Mouse (Mus musculus): ENCODE measurements around the gene Olfr1287. TPM values are rescaled to one million over a fixed set of nuclear protein-coding genes. Genes with fewer than 3 reads are reported as not detected.

Gene Olfr1287
- not detected in 2 replicates for total RNA-seq (2012; rRNA removed)

DNA sequence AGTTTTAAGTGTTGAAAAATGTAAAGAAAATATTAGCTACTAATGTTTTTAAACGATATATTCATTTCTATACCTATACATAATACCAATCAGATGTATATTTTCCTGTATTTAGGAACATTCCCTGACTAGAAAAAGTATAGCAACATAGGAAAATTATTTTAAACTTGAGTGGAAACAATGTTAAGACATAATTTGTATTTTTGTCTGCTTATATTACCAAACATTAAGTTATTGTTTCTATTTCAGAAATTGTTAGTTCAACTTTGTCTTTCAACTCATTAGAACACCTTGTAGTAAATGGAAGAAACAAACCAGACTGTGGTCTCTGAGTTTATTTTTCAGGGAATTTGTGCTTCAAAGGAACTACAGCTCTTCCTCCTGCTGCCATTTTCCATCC, at the start of gene Olfr1287:
TSS of gene Olfr1287 (plus strand) at position 301 of the 400 bp plus-strand sequence.
- in situ Hi-C loops (cut with MboI; ENCODE audit: low sequenced_read_pairs in 2 of 2, unreplicated experiment in 2 of 2), result no loop called here

DNA sequence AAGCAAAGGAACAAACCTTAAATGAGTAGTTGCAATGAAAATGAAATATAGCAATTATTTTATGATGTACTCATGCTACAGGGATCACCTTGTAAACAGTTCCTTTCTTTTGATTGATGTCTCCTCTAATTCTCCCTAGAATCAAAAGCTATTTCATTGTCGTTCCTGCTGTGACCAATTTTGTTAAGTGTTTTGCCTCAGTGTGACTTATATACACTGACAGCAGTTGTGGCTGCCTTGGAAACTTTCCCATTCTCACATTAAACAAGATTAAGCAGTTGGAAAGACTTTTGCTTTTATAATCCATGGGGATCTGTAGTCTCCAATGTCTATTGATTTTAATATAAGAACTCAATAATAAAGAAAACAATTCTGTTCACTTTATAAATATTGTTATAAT, 26.0 kb upstream of the Olfr1287 start, which contains the start of gene Olfr1286:
TSS of gene Olfr1286 (minus strand) at position 185 of the 400 bp plus-strand sequence.
- TF ChIP-seq CHD2 (IDR thresholded peaks at IDR 0.05; ENCODE audit: low read depth, low read length) (no peak), HCFC1 (IDR thresholded peaks at IDR 0.05; ENCODE audit: borderline replicate concordance, insufficient read depth, low read length) (no peak), MAFK (IDR thresholded peaks at IDR 0.05; ENCODE audit: insufficient read depth, low read depth, low read length) (no peak), ZNF384 (IDR thresholded peaks at IDR 0.05; ENCODE audit: low read depth, low read length) (no peak), ZC3H11A (IDR thresholded peaks at IDR 0.05; ENCODE audit: borderline replicate concordance, low read depth, low read length) (no peak)
- H3K9ac ChIP-seq (ENCODE audit: insufficient read depth, low read depth, low read length, poor library complexity, severe bottlenecking), result no peak within 1 kb of the TSS
- H3K9me3 ChIP-seq (ENCODE audit: control insufficient read depth, insufficient read depth, low read depth, low read length), result no peaks in the 10 kb centered on the region

More for the DNA sequence above, at the start of gene Olfr1287:
- Histone ChIP-seq H3K9me3 (ENCODE audit: control insufficient read depth, insufficient read depth, low read depth, low read length) (no peaks in the 10 kb centered on the region), H3K4me3 (ENCODE audit: insufficient read depth in 1 of 2, low read depth in 1 of 2, low read length in 2 of 2, poor library complexity in 1 of 2, severe bottlenecking in 1 of 2) (no peak within 1 kb of the TSS), H3K36me3 (ENCODE audit: control insufficient read depth, insufficient read depth, low read length, poor library complexity, severe bottlenecking) (no peaks in the 10 kb centered on the region), H3K9ac (ENCODE audit: insufficient read depth, low read depth, low read length, poor library complexity, severe bottlenecking) (no peak within 1 kb of the TSS), H3K27ac (ENCODE audit: insufficient read depth, low read depth, low read length, poor library complexity, severe bottlenecking) (no peak within 1 kb of the TSS), H3K4me1 (ENCODE audit: control insufficient read depth in 2 of 2, insufficient read depth in 2 of 2, low read length in 2 of 2, poor library complexity in 1 of 2) (no peaks in the 10 kb centered on the region)
- no peak for TF ChIP-seq CHD2 (IDR thresholded peaks at IDR 0.05; ENCODE audit: low read depth, low read length)
- no peak for TF ChIP-seq ZC3H11A (IDR thresholded peaks at IDR 0.05; ENCODE audit: borderline replicate concordance, low read depth, low read length)
- no peak for TF ChIP-seq ZNF384 (IDR thresholded peaks at IDR 0.05; ENCODE audit: low read depth, low read length)
- no peak for TF ChIP-seq MAFK (IDR thresholded peaks at IDR 0.05; ENCODE audit: insufficient read depth, low read depth, low read length)
- TF ChIP-seq HCFC1 (IDR thresholded peaks at IDR 0.05; ENCODE audit: borderline replicate concordance, insufficient read depth, low read length), result no peak
- no peak for DNase-seq (ENCODE audit: low read depth, low spot score)

DNA sequence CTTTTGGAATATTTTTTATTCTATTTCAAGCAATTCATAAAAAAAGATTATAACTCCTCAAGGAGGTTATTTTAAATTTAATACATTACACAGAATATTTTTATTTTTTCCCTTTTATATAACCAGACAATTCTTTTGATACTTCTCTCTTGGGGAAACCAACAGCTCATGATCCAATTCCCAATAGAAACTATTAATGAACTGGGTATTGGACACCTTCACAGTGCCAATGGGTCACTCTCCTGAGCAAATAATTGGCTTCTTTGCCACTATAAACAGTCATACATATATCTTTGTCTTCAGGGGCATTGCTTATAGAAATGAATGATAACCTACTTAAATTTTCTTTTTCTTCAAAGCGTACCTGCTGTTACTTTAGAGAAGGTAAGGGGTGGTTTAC, 24.9 kb downstream of the Olfr1287 start, which contains the start of gene Olfr1288:
TSS of gene Olfr1288 (plus strand) at position 301 of the 400 bp plus-strand sequence.
- H3K9me3 ChIP-seq (ENCODE audit: control insufficient read depth, insufficient read depth, low read depth, low read length), result no peaks in the 10 kb centered on the region
- H3K27ac ChIP-seq (ENCODE audit: insufficient read depth, low read depth, low read length, poor library complexity, severe bottlenecking), result no peak within 1 kb of the TSS
- no peaks in the 10 kb centered on the region for H3K36me3 ChIP-seq (ENCODE audit: control insufficient read depth, insufficient read depth, low read length, poor library complexity, severe bottlenecking)
- no peaks in the 10 kb centered on the region for H3K4me1 ChIP-seq (ENCODE audit: control insufficient read depth in 2 of 2, insufficient read depth in 2 of 2, low read length in 2 of 2, poor library complexity in 1 of 2)
- no peak for DNase-seq (ENCODE audit: low read depth, low spot score)
- no peak within 1 kb of the TSS for H3K9ac ChIP-seq (ENCODE audit: insufficient read depth, low read depth, low read length, poor library complexity, severe bottlenecking)
- H3K4me3 ChIP-seq (ENCODE audit: insufficient read depth in 1 of 2, low read depth in 1 of 2, low read length in 2 of 2, poor library complexity in 1 of 2, severe bottlenecking in 1 of 2), result no peak within 1 kb of the TSS
- in situ Hi-C loops (cut with MboI; ENCODE audit: low sequenced_read_pairs in 2 of 2, unreplicated experiment in 2 of 2), result no loop called here
- TF ChIP-seq HCFC1 (IDR thresholded peaks at IDR 0.05; ENCODE audit: borderline replicate concordance, insufficient read depth, low read length), result no peak

More for the DNA sequence above, 26.0 kb upstream of the Olfr1287 start, which contains the start of gene Olfr1286:
- no peak for DNase-seq (ENCODE audit: low read depth, low spot score)
- Histone ChIP-seq H3K4me3 (ENCODE audit: insufficient read depth in 1 of 2, low read depth in 1 of 2, low read length in 2 of 2, poor library complexity in 1 of 2, severe bottlenecking in 1 of 2) (no peak within 1 kb of the TSS), H3K4me1 (ENCODE audit: control insufficient read depth in 2 of 2, insufficient read depth in 2 of 2, low read length in 2 of 2, poor library complexity in 1 of 2) (no peaks in the 10 kb centered on the region), H3K36me3 (ENCODE audit: control insufficient read depth, insufficient read depth, low read length, poor library complexity, severe bottlenecking) (no peaks in the 10 kb centered on the region), H3K27ac (ENCODE audit: insufficient read depth, low read depth, low read length, poor library complexity, severe bottlenecking) (no peak within 1 kb of the TSS)
- in situ Hi-C loops (cut with MboI; ENCODE audit: low sequenced_read_pairs in 2 of 2, unreplicated experiment in 2 of 2), result no loop called here

DNA sequence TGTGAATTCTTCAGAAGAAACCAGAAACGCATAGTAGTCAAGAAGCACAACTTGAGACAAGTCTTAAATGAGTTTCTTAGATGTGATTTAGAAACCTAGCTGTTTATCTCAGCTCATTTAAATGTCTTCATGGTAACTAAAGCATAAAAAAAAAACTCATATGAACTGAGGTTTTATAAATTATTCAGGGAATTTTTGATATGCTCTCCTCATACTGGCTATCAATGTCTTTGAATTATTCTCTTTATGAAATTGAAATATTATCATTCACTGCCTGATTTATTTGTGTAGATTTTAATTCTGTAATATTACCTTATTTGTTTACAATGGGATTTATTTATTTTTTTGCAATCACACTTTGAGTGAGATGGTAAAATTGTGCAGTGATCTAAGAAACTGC, 31.6 kb downstream of the Olfr1287 start, which contains the start of gene Olfr1289:
TSS of gene Olfr1289 (plus strand) at position 301 of the 400 bp plus-strand sequence.
- Histone ChIP-seq H3K36me3 (ENCODE audit: control insufficient read depth, insufficient read depth, low read length, poor library complexity, severe bottlenecking) (no peaks in the 10 kb centered on the region), H3K4me3 (ENCODE audit: insufficient read depth in 1 of 2, low read depth in 1 of 2, low read length in 2 of 2, poor library complexity in 1 of 2, severe bottlenecking in 1 of 2) (no peak within 1 kb of the TSS), H3K9ac (ENCODE audit: insufficient read depth, low read depth, low read length, poor library complexity, severe bottlenecking) (no peak within 1 kb of the TSS), H3K27ac (ENCODE audit: insufficient read depth, low read depth, low read length, poor library complexity, severe bottlenecking) (no peak within 1 kb of the TSS), H3K4me1 (ENCODE audit: control insufficient read depth in 2 of 2, insufficient read depth in 2 of 2, low read length in 2 of 2, poor library complexity in 1 of 2) (no peaks in the 10 kb centered on the region), H3K9me3 (ENCODE audit: control insufficient read depth, insufficient read depth, low read depth, low read length) (no peaks in the 10 kb centered on the region)
- DNase-seq (ENCODE audit: low read depth, low spot score), result no peak
- TF ChIP-seq ZC3H11A (IDR thresholded peaks at IDR 0.05; ENCODE audit: borderline replicate concordance, low read depth, low read length) (no peak), MAFK (IDR thresholded peaks at IDR 0.05; ENCODE audit: insufficient read depth, low read depth, low read length) (no peak), ZNF384 (IDR thresholded peaks at IDR 0.05; ENCODE audit: low read depth, low read length) (no peak), HCFC1 (IDR thresholded peaks at IDR 0.05; ENCODE audit: borderline replicate concordance, insufficient read depth, low read length) (no peak), CHD2 (IDR thresholded peaks at IDR 0.05; ENCODE audit: low read depth, low read length) (no peak)
- in situ Hi-C loops (cut with MboI; ENCODE audit: low sequenced_read_pairs in 2 of 2, unreplicated experiment in 2 of 2), result no loop called here

DNA sequence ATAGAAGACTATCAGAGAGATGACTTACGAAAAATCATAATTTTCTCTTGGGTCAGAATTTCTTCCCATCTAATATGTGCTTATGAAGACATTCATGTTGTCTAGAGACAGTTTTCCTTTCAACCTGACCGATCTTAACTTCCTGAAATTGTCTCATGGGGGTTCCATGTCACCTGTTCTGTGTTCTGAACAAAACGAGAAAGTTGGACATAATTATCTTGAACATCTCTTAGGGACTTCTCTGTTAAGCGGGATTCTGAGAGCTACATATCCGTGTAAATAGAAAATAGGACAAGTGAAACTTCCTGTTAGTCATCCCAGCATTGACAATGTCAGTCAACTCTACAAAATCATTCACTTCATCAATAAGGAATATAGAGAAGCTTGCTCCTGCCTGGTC, 44.8 kb downstream of the Olfr1287 start, which contains the start of gene Olfr1290:
TSS of gene Olfr1290 (minus strand) at position 101 of the 400 bp plus-strand sequence.
- no peak for TF ChIP-seq MAFK (IDR thresholded peaks at IDR 0.05; ENCODE audit: insufficient read depth, low read depth, low read length)
- no peak for TF ChIP-seq ZNF384 (IDR thresholded peaks at IDR 0.05; ENCODE audit: low read depth, low read length)
- no peak for TF ChIP-seq HCFC1 (IDR thresholded peaks at IDR 0.05; ENCODE audit: borderline replicate concordance, insufficient read depth, low read length)
- TF ChIP-seq ZC3H11A (IDR thresholded peaks at IDR 0.05; ENCODE audit: borderline replicate concordance, low read depth, low read length), result no peak
- TF ChIP-seq CHD2 (IDR thresholded peaks at IDR 0.05; ENCODE audit: low read depth, low read length), result no peak
- Histone ChIP-seq H3K9me3 (ENCODE audit: control insufficient read depth, insufficient read depth, low read depth, low read length) (no peaks in the 10 kb centered on the region), H3K9ac (ENCODE audit: insufficient read depth, low read depth, low read length, poor library complexity, severe bottlenecking) (no peak within 1 kb of the TSS), H3K36me3 (ENCODE audit: control insufficient read depth, insufficient read depth, low read length, poor library complexity, severe bottlenecking) (no peaks in the 10 kb centered on the region), H3K4me3 (ENCODE audit: insufficient read depth in 1 of 2, low read depth in 1 of 2, low read length in 2 of 2, poor library complexity in 1 of 2, severe bottlenecking in 1 of 2) (no peak within 1 kb of the TSS), H3K27ac (ENCODE audit: insufficient read depth, low read depth, low read length, poor library complexity, severe bottlenecking) (no peak within 1 kb of the TSS), H3K4me1 (ENCODE audit: control insufficient read depth in 2 of 2, insufficient read depth in 2 of 2, low read length in 2 of 2, poor library complexity in 1 of 2) (no peaks in the 10 kb centered on the region)
- no peak for DNase-seq (ENCODE audit: low read depth, low spot score)
- in situ Hi-C loops (cut with MboI; ENCODE audit: low sequenced_read_pairs in 2 of 2, unreplicated experiment in 2 of 2), result no loop called here

Data from ES-E14 (cell line).